Mouse (Mus musculus): ENCODE measurements around the gene Vars.

DNA sequence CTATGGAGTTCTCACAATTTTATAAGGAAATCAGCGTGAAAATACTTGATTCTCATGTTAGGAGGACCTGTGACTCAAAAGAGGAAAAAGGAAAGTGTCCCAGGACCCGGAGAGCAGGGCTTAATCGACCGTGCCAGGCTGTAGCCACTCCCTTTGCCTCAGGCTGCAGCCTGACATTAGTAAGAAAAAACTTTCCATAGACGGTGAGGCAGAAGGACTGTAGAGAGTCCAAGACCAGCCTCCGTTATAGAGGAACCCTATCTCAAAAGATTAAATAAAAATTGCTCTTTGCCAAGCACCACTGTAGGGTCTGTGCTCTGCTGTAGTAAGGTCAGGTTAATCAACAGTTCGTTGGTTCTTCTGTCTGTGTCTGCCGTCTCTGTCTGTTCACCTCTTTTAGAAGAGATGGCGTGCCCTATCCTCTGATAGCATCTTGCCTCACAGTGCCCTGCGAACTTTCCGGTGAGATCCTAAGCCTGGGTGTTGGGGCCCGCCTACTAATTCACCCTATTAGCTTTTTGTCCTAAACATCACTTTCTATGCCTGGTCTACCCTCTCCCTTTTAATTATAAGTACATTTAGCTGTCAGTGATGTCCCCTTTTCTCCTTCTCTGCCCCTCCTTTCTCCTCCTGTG is 40.8 kb upstream of the Vars start:
- TF ChIP-seq CTCF (IDR thresholded peaks at IDR 0.05) (no peak), EP300 (IDR thresholded peaks at IDR 0.05) (no peak)

Data from lung, postnatal 0 days (tissue).